Mouse (Mus musculus): ENCODE data around the gene Ablim1.

Gene Ablim1

DNA sequence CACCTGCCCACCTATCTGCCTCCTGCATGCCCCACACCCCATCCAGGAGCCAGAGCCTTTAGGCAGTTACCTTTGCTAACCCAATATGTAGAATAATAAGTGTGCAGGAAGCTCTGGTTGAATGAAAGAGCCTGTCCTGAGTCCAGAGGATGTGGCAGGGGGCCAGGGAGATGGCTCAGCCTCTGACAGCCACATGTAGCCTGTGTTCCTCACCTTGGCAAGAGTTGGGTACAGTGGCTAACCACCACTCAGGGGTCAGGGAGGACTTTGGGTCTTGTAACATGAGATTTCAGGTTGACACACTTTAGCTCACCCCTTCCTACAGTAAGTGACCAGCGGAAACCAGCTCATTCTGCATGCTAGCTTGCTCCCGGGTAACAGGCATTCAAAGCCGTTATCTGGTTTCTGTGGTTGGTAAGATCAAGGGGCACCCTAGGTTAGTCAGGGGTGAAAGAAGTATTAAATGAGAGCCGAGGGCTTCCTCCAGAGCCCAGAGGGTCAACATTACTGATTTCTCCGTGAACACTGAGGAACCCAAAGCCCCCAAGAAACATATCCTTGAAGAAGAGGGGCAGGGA is 210.5 kb downstream of the Ablim1 start:
- no peak for DNase-seq (ENCODE audit: low read depth, low spot score)

DNA sequence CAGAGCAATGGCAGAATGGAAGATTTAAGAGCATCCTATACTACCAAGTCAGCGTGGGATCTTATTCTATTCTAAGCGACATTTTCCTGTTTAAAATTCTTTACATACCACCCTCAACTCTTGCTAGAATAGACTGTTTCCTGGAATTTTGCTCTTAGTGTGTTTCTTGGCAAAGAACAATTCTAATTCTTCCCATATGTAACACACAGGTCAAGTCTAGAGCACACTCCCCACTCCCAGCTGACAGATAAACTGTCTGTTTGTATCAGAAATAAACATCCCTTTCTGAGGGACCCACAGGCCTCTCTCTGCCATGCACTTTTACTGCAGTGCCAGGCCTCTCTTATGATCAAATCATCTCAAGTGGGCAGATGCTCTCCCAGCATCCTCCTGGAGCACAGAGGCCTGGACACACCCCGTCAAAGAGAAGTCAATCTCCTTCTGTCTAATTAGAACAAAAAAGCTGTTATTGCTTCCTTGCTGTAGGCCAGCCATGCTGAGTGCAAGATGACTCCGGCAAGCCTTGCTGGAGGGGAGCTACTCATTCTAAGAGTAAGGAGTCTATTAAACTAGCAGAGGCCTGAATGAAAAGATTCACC is 211.3 kb downstream of the Ablim1 start:
- no peak for DNase-seq (ENCODE audit: low read depth, low spot score)

GRCm38 (mm10) chr19:57101986-57102385 is 212.7 kb downstream of the Ablim1 start:
- no peak for DNase-seq (ENCODE audit: low read depth, low spot score)

DNA sequence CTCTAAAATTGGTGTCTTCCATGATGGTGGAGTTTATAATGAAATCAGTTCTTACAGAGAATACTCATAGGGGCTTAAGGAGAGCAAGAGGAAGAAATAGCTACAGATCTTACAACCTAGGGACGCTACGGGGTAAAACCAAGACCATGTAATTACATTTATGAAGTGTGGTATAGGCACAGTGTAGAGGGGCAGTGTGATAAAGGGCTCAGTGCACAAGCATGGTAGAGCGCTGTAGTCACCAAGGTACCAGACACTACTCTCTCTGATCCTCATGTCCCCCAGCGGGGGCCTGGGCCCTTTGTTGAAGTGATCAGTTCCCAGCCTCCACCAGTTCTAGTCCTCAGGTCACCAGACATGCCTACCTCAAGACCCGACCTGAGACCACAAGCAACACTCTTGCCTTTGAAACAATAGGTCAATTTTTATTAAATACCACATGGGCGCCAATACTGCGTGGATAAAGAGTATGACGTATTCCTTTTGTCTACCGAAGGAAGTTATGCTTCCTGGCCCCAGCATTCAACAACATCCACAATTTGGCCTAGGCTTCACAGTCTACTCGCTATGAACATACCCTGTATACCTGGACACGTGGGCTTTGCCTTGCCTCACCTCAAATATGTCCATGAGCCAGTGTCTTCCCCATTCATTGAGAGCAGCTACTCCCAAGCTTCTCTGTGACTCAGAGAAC is 213.8 kb downstream of the Ablim1 start:
- no peak for DNase-seq (ENCODE audit: low read depth, low spot score)

DNA sequence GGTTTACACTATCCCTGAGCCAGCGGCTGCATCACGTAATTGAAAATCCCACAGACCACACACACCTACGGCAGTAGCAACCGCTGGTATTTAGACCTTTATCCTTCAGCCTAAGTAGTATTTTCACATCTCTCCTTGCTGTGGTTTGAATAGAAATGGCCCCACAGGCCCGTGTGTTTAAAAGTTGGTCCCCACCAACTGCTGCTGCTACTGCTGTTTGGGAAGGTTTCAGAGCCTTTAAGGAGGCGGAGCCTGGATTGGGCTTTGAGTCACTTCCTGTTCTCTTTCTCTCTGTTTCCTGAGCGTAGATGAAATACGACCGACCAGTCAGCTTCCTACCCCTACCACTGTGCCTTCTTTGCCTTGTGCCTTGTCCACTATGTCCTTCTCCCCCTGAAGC is 214.7 kb downstream of the Ablim1 start:
- no peak for DNase-seq (ENCODE audit: low read depth, low spot score)

- no peak for DNase-seq (ENCODE audit: low read depth, low spot score)
These were observed 215.7 kb downstream of the Ablim1 start for GRCm38 (mm10) chr19:57099094-57099357.

GRCm38 (mm10) chr19:57098241-57099093 is 216.3 kb downstream of the Ablim1 start:
- DNase-seq (ENCODE audit: low read depth, low spot score): no peak

DNA sequence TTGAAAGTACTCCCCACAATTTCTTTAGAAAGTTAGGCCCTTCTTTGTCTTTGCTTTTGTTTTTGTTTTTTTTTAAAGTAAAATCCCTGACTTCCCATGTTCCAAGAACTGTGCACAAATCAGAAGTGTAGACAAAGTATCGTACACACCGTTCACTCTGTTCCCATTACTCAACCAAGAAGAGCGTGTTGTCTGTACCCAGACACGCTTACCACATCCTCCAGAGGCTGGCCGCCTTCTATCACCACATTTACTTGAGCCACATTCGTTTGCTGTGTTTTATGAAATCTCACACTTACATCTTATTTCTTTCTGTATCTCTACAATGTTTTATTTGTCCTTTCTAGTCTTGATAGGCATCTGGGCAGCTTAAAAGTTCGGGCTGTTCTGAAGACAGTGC is 219.4 kb downstream of the Ablim1 start:
- DNase-seq (ENCODE audit: low read depth, low spot score): no peak

- DNase-seq (ENCODE audit: low read depth, low spot score): no peak
These were observed 221.1 kb downstream of the Ablim1 start for GRCm38 (mm10) chr19:57093698-57094004.

GRCm38 (mm10) chr19:57092958-57093697 is 221.6 kb downstream of the Ablim1 start:
- no peak for DNase-seq (ENCODE audit: low read depth, low spot score)

DNA sequence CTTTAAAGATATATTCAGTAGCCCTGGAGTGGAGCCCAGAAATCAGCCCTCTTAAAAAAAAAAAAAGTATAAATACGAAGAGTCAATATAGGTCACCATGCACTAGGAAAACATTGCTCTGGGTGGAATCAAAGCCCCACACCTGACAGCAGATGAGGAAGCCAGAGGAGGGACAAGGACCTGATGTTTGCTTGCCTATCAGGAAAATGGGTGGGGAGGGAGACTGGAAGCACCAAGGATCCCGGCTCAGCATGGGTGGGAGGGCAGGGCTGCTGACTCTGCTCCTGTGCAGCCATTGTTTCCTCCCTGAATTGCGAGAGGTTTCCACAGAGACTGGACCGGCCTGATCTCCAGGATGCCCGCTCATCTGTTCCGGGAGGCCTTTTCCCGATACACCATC is 223.4 kb downstream of the Ablim1 start:
- DNase-seq (ENCODE audit: low read depth, low spot score): no peak

GRCm38 (mm10) chr19:57088804-57089369 is 225.8 kb downstream of the Ablim1 start:
- no peak for DNase-seq (ENCODE audit: low read depth, low spot score)

- DNase-seq (ENCODE audit: low read depth, low spot score): no peak
These were observed 230.1 kb downstream of the Ablim1 start for GRCm38 (mm10) chr19:57084520-57085166.

GRCm38 (mm10) chr19:57083887-57084286 is 230.8 kb downstream of the Ablim1 start:
- no peak for DNase-seq (ENCODE audit: low read depth, low spot score)

DNA sequence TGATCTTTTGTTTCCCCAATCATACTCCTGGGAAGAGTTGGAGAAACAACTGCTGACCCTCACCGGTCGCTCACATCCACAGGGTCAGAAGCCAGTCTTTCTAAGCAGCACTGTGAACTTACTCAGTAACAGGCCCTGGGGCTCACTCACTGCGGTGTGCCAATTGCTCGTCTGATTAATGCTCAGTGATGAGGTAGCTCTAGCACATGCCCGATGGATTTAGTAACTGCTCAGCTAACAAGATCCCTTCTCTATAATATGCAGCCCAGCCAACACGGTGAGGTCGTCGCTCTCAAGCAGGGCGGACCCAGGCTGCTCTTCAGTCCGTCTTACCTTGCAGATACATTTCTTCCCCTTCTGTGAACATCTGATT is 231.6 kb downstream of the Ablim1 start:
- no peak for DNase-seq (ENCODE audit: low read depth, low spot score)

- no peak for DNase-seq (ENCODE audit: low read depth, low spot score)
These were observed 232.1 kb downstream of the Ablim1 start for GRCm38 (mm10) chr19:57082454-57083182.

- DNase-seq (ENCODE audit: low read depth, low spot score): no peak
These were observed 233.2 kb downstream of the Ablim1 start for GRCm38 (mm10) chr19:57081536-57081935.

- DNase-seq (ENCODE audit: low read depth, low spot score): no peak
These were observed 235.1 kb downstream of the Ablim1 start for GRCm38 (mm10) chr19:57079606-57079981.

DNA sequence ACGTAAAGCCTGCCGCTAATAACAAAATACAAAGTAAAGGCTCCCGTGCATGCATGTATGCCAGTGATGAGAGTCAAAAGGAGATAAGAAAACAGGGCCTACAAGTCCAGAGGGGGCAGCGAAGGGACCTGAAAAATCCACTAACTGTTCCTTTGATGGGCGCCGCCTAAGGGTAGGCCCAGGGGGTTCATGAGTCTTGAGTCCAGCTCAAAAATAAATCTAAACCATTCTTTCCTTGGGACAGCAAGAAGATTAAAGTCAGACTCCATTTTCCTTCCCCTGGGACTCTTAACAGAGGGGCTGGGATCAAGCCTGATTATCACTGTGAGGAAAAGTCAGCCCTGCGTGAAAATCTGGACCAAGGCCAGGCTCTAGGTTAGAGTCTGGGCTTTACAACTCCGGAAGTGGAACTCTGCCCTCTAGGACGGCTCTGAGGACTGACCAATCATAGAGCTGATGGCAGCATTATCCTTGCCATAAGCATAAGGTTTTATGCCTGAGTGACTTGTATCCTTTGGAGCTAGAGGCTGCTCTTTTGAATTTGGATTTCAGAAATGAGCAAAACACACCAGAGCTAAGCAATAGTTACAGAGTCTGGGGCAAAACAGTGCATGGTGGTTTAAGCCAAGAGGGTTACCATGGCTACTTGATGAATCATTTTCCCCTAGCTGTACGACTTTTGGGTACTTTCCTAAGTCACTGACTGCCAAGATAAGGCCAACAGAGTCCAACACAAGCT is 235.7 kb downstream of the Ablim1 start:
- DNase-seq (ENCODE audit: low read depth, low spot score): no peak

Data from WW6 (cell line).